Mouse (Mus musculus) urinary bladder, adult 2 months (tissue): ENCODE measurements around the gene Cbfb. TPM values are rescaled to one million over a fixed set of nuclear protein-coding genes. Genes with fewer than 3 reads are reported as not detected.

ENCODE experiments used
- polyA plus RNA-seq: library from polyadenylated mRNA; depleted of rRNA; stranded (reverse); fragments of >200 nt; gene quantifications from 2 replicates; pipeline ENCODE4 v1.2.3, GENCODE M21; 2012; rRNA removed

Cbfb gene
- polyA plus RNA-seq, 1 experiment: 28.0 TPM

Other genes with a start within 250 kb of the Cbfb start
- 3.8 and 4.0 TPM in 2 replicates for gene Ces2e, start 244.4 kb upstream of the Cbfb start, polyA plus RNA-seq
- 2.2 and 2.5 TPM in 2 replicates for gene Ces2f, start 223.3 kb upstream of the Cbfb start, polyA plus RNA-seq
- gene Ces2g, start 209.0 kb upstream of the Cbfb start, polyA plus RNA-seq: 26.0 and 32.8 TPM in 2 replicates
- gene Ces2h, start 169.8 kb upstream of the Cbfb start, polyA plus RNA-seq: not detected in 2 replicates
- 0.04 TPM in 1 of 2 replicates, not detected in the other for gene Ces3a, start 122.1 kb upstream of the Cbfb start, polyA plus RNA-seq
- not detected in 2 replicates for gene Ces3b, start 86.9 kb upstream of the Cbfb start, polyA plus RNA-seq
- not detected in 2 replicates for gene Ces4a, start 38.9 kb upstream of the Cbfb start, polyA plus RNA-seq
- gene D230025D16Rik, start 54.5 kb downstream of the Cbfb start, polyA plus RNA-seq: 25.3 and 28.5 TPM in 2 replicates
- gene B3gnt9, start 84.5 kb downstream of the Cbfb start, polyA plus RNA-seq: 34.1 and 34.5 TPM in 2 replicates
- 15.1 and 15.8 TPM in 2 replicates for gene Tradd, start 93.9 kb downstream of the Cbfb start, polyA plus RNA-seq
- 9.1 and 9.5 TPM in 2 replicates for gene Fbxl8, start 94.0 kb downstream of the Cbfb start, polyA plus RNA-seq
- gene Hsf4, start 99.1 kb downstream of the Cbfb start, polyA plus RNA-seq: 4.8 TPM in 2 replicates
- gene Nol3, start 105.5 kb downstream of the Cbfb start, polyA plus RNA-seq: 2.8 and 4.0 TPM in 2 replicates
- 2.7 and 2.9 TPM in 2 replicates for gene 4931428F04Rik, start 119.2 kb downstream of the Cbfb start, polyA plus RNA-seq
- gene Exoc3l, start 125.4 kb downstream of the Cbfb start, polyA plus RNA-seq: 4.3 and 4.5 TPM in 2 replicates
- 59.3 and 75.5 TPM in 2 replicates for gene E2f4, start 127.0 kb downstream of the Cbfb start, polyA plus RNA-seq
- 25.2 and 29.0 TPM in 2 replicates for gene Elmo3, start 134.9 kb downstream of the Cbfb start, polyA plus RNA-seq
- gene Lrrc29, start 155.6 kb downstream of the Cbfb start, polyA plus RNA-seq: 3.9 and 6.1 TPM in 2 replicates
- 72.7 and 103 TPM in 2 replicates for gene Tmem208, start 155.7 kb downstream of the Cbfb start, polyA plus RNA-seq
- gene Fhod1, start 177.3 kb downstream of the Cbfb start, polyA plus RNA-seq: 17.0 and 18.4 TPM in 2 replicates
- 2.6 and 3.4 TPM in 2 replicates for gene Slc9a5, start 178.2 kb downstream of the Cbfb start, polyA plus RNA-seq
- gene Plekhg4, start 202.6 kb downstream of the Cbfb start, polyA plus RNA-seq: 0.25 and 0.50 TPM in 2 replicates
- 0.06 and 0.10 TPM in 2 replicates for gene Kctd19, start 242.8 kb downstream of the Cbfb start, polyA plus RNA-seq
- 0.48 and 0.53 TPM in 2 replicates for gene Lrrc36, start 242.9 kb downstream of the Cbfb start, polyA plus RNA-seq